Mouse (Mus musculus) olfactory bulb, adult 2 months (tissue): ENCODE results near the gene Gpatch2.

Experiments used
- CTCF ChIP-seq: fragments of 200-500 bp; IDR thresholded peaks from 2 replicates; pipeline ENCODE4 v1.5.1; 2012; ENCODE audit warnings: low read depth, mild to moderate bottlenecking, low read length, moderate library complexity; ENCODE audit not compliant: insufficient read depth
- POLR2A ChIP-seq: fragments of 200-500 bp; IDR thresholded peaks from 2 replicates; pipeline ENCODE4 v1.6.1; 2012; ENCODE audit warnings: mild to moderate bottlenecking, low read depth, low read length, moderate library complexity; ENCODE audit not compliant: insufficient read depth

DNA sequence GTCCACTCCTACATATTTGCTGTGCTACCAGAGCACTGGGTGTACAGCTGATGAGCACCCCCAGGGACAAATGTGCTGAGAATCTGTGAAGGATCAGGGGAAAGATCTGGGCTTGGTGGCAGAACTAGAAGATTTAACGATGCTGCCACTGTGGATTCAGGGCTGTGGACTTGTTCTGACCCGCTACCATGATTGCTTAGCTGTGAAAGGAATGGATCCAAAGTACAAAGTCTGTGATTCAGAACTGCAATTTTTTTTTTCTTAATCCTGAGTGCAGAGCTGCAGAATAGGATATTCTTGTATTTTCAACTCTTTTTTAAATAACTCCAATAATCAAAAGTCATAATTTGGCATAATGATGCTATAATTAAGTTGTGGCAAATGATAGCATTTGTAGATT lies 100.5 kb downstream of the Gpatch2 start:
- TF ChIP-seq CTCF (no peak), POLR2A (no peak)
